Mouse (Mus musculus) heart, postnatal 25 days (tissue): ENCODE measurements around the gene Gadd45gip1. TPM values are rescaled to one million over a fixed set of nuclear protein-coding genes. Genes with fewer than 3 reads are reported as not detected.
A peak's percentile ranks its signal among the peaks of the same experiment; 100 is the strongest.

Source experiments
- DNase-seq: peaks from one replicate; pipeline ENCODE4 v3.0.0; 2022; ENCODE audit warnings: low spot score
- intact Hi-C: fragments of 180-260 bp; cut with DNase I; formaldehyde crosslinking; loops from one replicate; pipeline ENCODE4 v1.15.1; 2025
- microRNA-seq: library from miRNA; unstranded; fragments of <30 nt; microRNA quantifications from one replicate; pipeline ENCODE4 v1.2.0, GENCODE M21; 2022
- total RNA-seq, 2 experiments: library from RNA; stranded (reverse); gene quantifications; 2 replicates each; pipeline ENCODE4 v1.2.3; 2021

Gene Gadd45gip1
- total RNA-seq, 2 experiments from 2014 or later, result 28.9 to 30.0 TPM

- intact Hi-C loops, result loop anchor here (5.0 kb wide), 1 partner anchor 1239 kb away; the partner anchor contains the start of genes Dnajb1 and Tecr
- DNase-seq, result no peak
These were observed 14.9 kb downstream of the Gadd45gip1 start for GRCm38 (mm10) chr8:84846094-84846721.

- intact Hi-C loops, result loop anchor here (5.0 kb wide), 1 partner anchor 1240 kb away; the partner anchor contains the start of genes Dnajb1 and Tecr
- DNase-seq, result peak; percentile 100
These were observed 15.6 kb downstream of the Gadd45gip1 start, which contains the start of gene Calr for GRCm38 (mm10) chr8:84846722-84847572. Calr (minus strand) TSS chr8:84846934.

- intact Hi-C loops, result loop anchor here (5.0 kb wide), 1 partner anchor 1241 kb away; the partner anchor contains the start of genes Dnajb1 and Tecr
These were observed 16.5 kb downstream of the Gadd45gip1 start for GRCm38 (mm10) chr8:84847684-84848435.

GRCm38 (mm10) chr8:84856434-84856833 is 25.1 kb downstream of the Gadd45gip1 start:
- no peak for DNase-seq
- intact Hi-C loops, result loop anchor here (2.0 to 5.0 kb wide), 2 partner anchors 36 to 46 kb away; partner anchors contain the start of gene Gcdh

More at GRCm38 (mm10) chr8:84847684-84848435, 16.5 kb downstream of the Gadd45gip1 start:
- DNase-seq, result no peak

GRCm38 (mm10) chr8:84856864-84857441 is 25.6 kb downstream of the Gadd45gip1 start, which contains the start of gene Farsa:
Farsa (plus strand) TSS chr8:84856989.
- DNase-seq, result peak; percentile 85

GRCm38 (mm10) chr8:84871376-84872308 is 40.3 kb downstream of the Gadd45gip1 start, which contains the start of gene Syce2:
Syce2 (plus strand) TSS chr8:84872111.
- intact Hi-C loops, result no loop called here
- peak; percentile 26 for DNase-seq

More at GRCm38 (mm10) chr8:84856864-84857441, 25.6 kb downstream of the Gadd45gip1 start, which contains the start of gene Farsa:
- intact Hi-C loops, result loop anchor here (2.0 to 5.0 kb wide), 2 partner anchors 35 to 46 kb away; partner anchors contain the start of gene Gcdh

- intact Hi-C loops, result no loop called here
- DNase-seq, result no peak
These were observed 41.1 kb downstream of the Gadd45gip1 start for GRCm38 (mm10) chr8:84872309-84872965.

- DNase-seq, result no peak
- intact Hi-C loops, result no loop called here
These were observed 41.7 kb downstream of the Gadd45gip1 start for GRCm38 (mm10) chr8:84873016-84873415.

GRCm38 (mm10) chr8:84874339-84874738 is 43.0 kb downstream of the Gadd45gip1 start:
- no peak for DNase-seq
- intact Hi-C loops, result no loop called here

- no peak for DNase-seq
- intact Hi-C loops, result no loop called here
These were observed 46.1 kb downstream of the Gadd45gip1 start for GRCm38 (mm10) chr8:84877297-84878035.

- intact Hi-C loops, result no loop called here
- no peak for DNase-seq
These were observed 47.6 kb downstream of the Gadd45gip1 start for GRCm38 (mm10) chr8:84878915-84879314.

GRCm38 (mm10) chr8:84884728-84885127 is 53.4 kb downstream of the Gadd45gip1 start:
- intact Hi-C loops, result no loop called here
- DNase-seq, result no peak

Small RNA genes lying within 50 kb of the gene (microRNA-seq; reads per million reads assigned to microRNA genes)
- gene Mir7069, result 1.7 reads per million

Other genes with a start within 250 kb of the Gadd45gip1 start
- gene Ier2, start 168.7 kb upstream of the Gadd45gip1 start, total RNA-seq, result 10 to 100 TPM; 14.3 to 18.3 TPM
- 10 to 100 TPM; 32.6 to 37.6 TPM for gene Trmt1, start 145.2 kb upstream of the Gadd45gip1 start, total RNA-seq
- 10 to 100 TPM; 32.0 to 32.6 TPM for gene Nacc1, start 143.7 kb upstream of the Gadd45gip1 start, total RNA-seq
- gene Lyl1, start 130.1 kb upstream of the Gadd45gip1 start, total RNA-seq, result 1 to 10 TPM; 4.2 to 4.5 TPM
- gene G430095P16Rik, start 108.5 kb upstream of the Gadd45gip1 start, total RNA-seq, result under 1 TPM in 1 of 2 experiments, not detected in 1; 0.39 TPM
- gene Nfix, start 31.2 kb upstream of the Gadd45gip1 start, total RNA-seq, result 100 to 1,000 TPM; 287 to 311 TPM
- gene Dand5, start 8.7 kb upstream of the Gadd45gip1 start, total RNA-seq, result 10 to 100 TPM in 1 of 2 experiments, 1 to 10 TPM in 1; 9.6 to 10.3 TPM
- 10 to 100 TPM; 80.8 to 81.1 TPM for gene Rad23a, start 9.1 kb downstream of the Gadd45gip1 start, total RNA-seq
- 100 to 1,000 TPM; 365 to 441 TPM for gene Calr, start 15.4 kb downstream of the Gadd45gip1 start, total RNA-seq
- 10 to 100 TPM; 24.7 to 25.5 TPM for gene Farsa, start 25.5 kb downstream of the Gadd45gip1 start, total RNA-seq
- 1 to 10 TPM; 2.3 to 3.0 TPM for gene Syce2, start 40.6 kb downstream of the Gadd45gip1 start, total RNA-seq
- 10 to 100 TPM; 63.1 to 68.2 TPM for gene Gcdh, start 62.4 kb downstream of the Gadd45gip1 start, total RNA-seq
- not detected for gene Klf1, start 70.4 kb downstream of the Gadd45gip1 start, total RNA-seq
- 1 to 10 TPM; 7.7 to 7.9 TPM for gene Dnase2a, start 77.0 kb downstream of the Gadd45gip1 start, total RNA-seq
- gene Mast1, start 105.8 kb downstream of the Gadd45gip1 start, total RNA-seq, result under 1 TPM; 0.08 to 0.14 TPM
- gene Rtbdn, start 115.5 kb downstream of the Gadd45gip1 start, total RNA-seq, result not detected
- gene Gm49661, start 137.9 kb downstream of the Gadd45gip1 start, total RNA-seq, result not detected
- gene Prdx2, start 138.1 kb downstream of the Gadd45gip1 start, total RNA-seq, result 100 to 1,000 TPM; 650 to 659 TPM
- 10 to 100 TPM; 45.2 to 48.2 TPM for gene Rnaseh2a, start 138.2 kb downstream of the Gadd45gip1 start, total RNA-seq
- gene Junb, start 147.2 kb downstream of the Gadd45gip1 start, total RNA-seq, result 10 to 100 TPM; 13.8 to 17.2 TPM
- gene Hook2, start 159.1 kb downstream of the Gadd45gip1 start, total RNA-seq, result 1 to 10 TPM; 2.0 to 2.1 TPM
- not detected for gene Best2, start 183.0 kb downstream of the Gadd45gip1 start, total RNA-seq
- 10 to 100 TPM; 65.0 to 67.4 TPM for gene Asna1, start 193.8 kb downstream of the Gadd45gip1 start, total RNA-seq
- gene Trir, start 195.3 kb downstream of the Gadd45gip1 start, total RNA-seq, result 10 to 100 TPM; 82.7 to 88.7 TPM
- gene Tnpo2, start 205.4 kb downstream of the Gadd45gip1 start, total RNA-seq, result 10 to 100 TPM; 28.0 to 28.7 TPM
- gene Fbxw9, start 228.5 kb downstream of the Gadd45gip1 start, total RNA-seq, result 1 to 10 TPM; 3.5 to 4.6 TPM
- gene Gm5741, start 236.5 kb downstream of the Gadd45gip1 start, total RNA-seq, result not detected
- 10 to 100 TPM; 26.4 to 26.5 TPM for gene Dhps, start 240.2 kb downstream of the Gadd45gip1 start, total RNA-seq
- gene Wdr83os, start 249.2 kb downstream of the Gadd45gip1 start, total RNA-seq, result 10 to 100 TPM; 39.4 to 43.1 TPM
- 10 to 100 TPM; 31.8 to 35.3 TPM for gene Wdr83, start 249.8 kb downstream of the Gadd45gip1 start, total RNA-seq